Mouse (Mus musculus) WW6 (cell line): ENCODE measurements around the gene Csnk1g1.

Source experiments
- DNase-seq: peaks from one replicate; pipeline ENCODE4 v3.0.0-alpha.2; 2013; ENCODE audit warnings: low read depth, low spot score

The Csnk1g1 gene

GRCm38 (mm10) chr9:66068056-66068455 is 159.3 kb downstream of the Csnk1g1 start:
- no peak for DNase-seq

- DNase-seq, result no peak
Observed at GRCm38 (mm10) chr9:66068971-66069391, 160.3 kb downstream of the Csnk1g1 start.

- DNase-seq, result peak; percentile 79
Observed at GRCm38 (mm10) chr9:66069583-66069982, 160.9 kb downstream of the Csnk1g1 start, which contains the start of gene Snx22. Gene Snx22, minus strand, starts transcription at chr9:66069719.

GRCm38 (mm10) chr9:66070151-66070550 is 161.4 kb downstream of the Csnk1g1 start:
- DNase-seq, result no peak

GRCm38 (mm10) chr9:66072754-66073153 is 164.0 kb downstream of the Csnk1g1 start:
- no peak for DNase-seq

- DNase-seq, result no peak
Observed at GRCm38 (mm10) chr9:66078072-66078471, 169.3 kb downstream of the Csnk1g1 start.

- no peak for DNase-seq
Observed at GRCm38 (mm10) chr9:66078493-66078892, 169.8 kb downstream of the Csnk1g1 start.

GRCm38 (mm10) chr9:66080804-66081459 is 172.2 kb downstream of the Csnk1g1 start:
- DNase-seq, result no peak

- no peak for DNase-seq
Observed at GRCm38 (mm10) chr9:66081999-66082398, 173.3 kb downstream of the Csnk1g1 start.

GRCm38 (mm10) chr9:66084171-66084570 is 175.4 kb downstream of the Csnk1g1 start:
- no peak for DNase-seq

GRCm38 (mm10) chr9:66087062-66087461 is 178.3 kb downstream of the Csnk1g1 start:
- no peak for DNase-seq

- peak; percentile 29 for DNase-seq
Observed at GRCm38 (mm10) chr9:66088411-66088810, 179.7 kb downstream of the Csnk1g1 start.

GRCm38 (mm10) chr9:66090593-66091244 is 182.0 kb downstream of the Csnk1g1 start:
- no peak for DNase-seq

GRCm38 (mm10) chr9:66091327-66092231 is 182.9 kb downstream of the Csnk1g1 start:
- DNase-seq, result no peak

GRCm38 (mm10) chr9:66092664-66093063 is 183.9 kb downstream of the Csnk1g1 start:
- no peak for DNase-seq
